Mouse (Mus musculus) left cerebral cortex, postnatal 10 days (tissue): ENCODE measurements around the gene Emg1. TPM values are rescaled to one million over a fixed set of nuclear protein-coding genes. Genes with fewer than 3 reads are reported as not detected.

Experiments
- DNase-seq, 2 experiments: peaks; one replicate each; pipeline ENCODE4 v3.0.0; 2021 to 2022; ENCODE audit warnings: low spot score in 2 of 2, mixed read lengths in 1 of 2; ENCODE audit errors: extremely low spot score in 1 of 2
- intact Hi-C: fragments of 180-260 bp; cut with DNase I; formaldehyde crosslinking; loops from one replicate; pipeline ENCODE4 v1.15.1; 2025
- total RNA-seq, 2 experiments: library from RNA; stranded (reverse); gene quantifications; 2 replicates each; pipeline ENCODE4 v1.2.3; 2021

The Emg1 gene
- total RNA-seq, 2 experiments from 2014 or later: 38.0 to 42.6 TPM

DNA sequence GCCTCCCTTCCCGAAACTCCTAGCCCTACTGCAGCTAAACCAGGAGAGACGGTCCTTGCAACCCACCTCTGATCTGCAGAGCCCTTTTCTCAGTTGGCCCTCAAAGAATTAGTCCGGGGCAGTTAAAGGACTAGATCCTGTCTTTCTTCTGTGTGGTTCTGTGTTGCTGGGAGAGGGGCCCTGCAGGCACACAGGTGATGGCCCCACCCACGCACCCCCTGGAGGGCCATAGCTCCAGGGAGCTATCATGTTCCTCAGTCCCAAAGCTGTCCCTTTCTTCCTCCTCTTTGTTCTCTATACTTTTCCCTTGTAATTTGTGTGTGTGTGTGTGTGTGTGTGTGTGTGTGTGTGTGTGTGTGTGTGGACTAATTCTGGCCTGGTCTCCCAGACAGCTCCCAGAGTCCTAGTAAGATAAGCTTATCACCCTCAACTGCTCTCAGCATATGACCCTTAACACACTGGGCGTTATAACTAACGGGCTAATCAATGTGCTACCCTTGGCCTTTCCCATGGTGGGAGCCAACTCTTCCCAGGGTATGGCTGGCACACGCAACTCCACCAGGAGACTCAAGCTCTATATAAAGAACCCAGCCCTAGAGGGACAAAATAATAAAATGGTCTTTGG, 7.5 kb upstream of the Emg1 start:
- intact Hi-C loops: no loop called here
- DNase-seq: no peak

DNA sequence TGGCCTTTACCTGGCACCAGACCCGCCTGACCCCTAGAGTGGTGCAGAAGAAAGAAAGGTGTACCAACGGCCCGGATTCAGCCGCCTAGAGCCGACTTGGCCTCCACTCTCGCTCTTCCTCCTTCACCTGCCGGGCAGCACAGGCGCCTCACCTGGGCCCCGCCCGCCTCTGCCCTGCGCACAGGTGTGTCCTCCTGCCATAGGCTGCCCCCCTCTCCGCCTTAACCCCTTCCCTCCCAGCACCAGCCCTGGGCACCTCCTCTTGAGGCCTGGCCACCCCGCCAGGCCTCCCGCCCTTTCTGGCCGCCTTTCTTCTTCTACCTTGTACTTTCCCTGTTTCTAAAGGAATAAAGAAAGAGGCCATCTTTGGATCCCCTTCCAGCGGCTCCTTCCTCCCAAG, 6.7 kb upstream of the Emg1 start:
- intact Hi-C loops: no loop called here
- no peak for DNase-seq

DNA sequence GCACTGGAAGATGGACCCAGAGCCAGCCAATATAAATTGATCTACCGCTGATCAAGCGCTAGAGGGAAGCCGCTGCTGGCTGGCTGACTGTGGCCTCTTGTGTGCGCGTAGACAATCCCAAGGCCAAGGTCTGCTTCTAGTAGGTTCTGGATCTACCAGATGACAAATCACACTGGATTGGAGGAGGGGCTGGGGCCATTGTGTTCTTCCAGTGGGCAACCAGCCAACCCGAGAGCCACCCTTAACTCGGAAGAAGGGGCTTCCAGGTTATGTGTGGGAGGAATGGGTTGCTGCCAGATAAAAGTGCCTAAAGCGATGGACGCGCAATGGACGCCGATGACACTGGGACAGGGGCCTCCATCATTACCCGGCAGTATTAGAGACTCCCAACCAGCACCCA, 6.0 kb upstream of the Emg1 start:
- intact Hi-C loops: no loop called here
- DNase-seq: no peak

DNA sequence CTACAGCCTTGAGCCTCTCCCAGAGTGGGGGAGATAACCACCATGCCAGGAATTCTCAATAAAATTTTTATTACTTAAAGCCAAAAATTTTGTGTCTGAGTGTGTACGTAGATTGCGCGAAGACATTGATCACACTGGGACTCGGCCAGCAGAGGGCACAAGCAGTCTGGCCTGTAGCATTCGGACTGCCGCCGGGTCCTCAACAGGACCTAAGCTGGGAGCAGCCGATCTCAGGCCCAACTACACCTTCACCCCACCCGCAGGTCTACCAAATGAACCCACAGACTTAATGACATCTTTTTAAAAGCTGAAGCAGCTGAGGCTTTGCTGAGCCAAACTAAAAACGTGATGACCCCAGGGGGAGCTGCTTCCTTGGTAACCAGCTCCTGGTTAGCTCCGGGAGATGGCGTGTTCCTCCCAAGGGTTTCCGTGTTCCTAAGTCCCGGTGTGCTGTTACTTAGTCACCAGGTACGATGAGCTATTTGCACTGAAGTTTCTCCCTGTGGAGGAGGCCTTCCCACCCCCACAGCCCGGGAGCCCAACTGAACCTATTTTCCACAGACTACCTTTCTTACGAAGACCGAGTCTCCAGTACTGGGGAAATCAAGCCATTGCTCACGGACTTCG, 5.0 kb upstream of the Emg1 start:
- DNase-seq: peak in 1 of 2 experiments; percentile 65
- intact Hi-C loops: no loop called here

DNA sequence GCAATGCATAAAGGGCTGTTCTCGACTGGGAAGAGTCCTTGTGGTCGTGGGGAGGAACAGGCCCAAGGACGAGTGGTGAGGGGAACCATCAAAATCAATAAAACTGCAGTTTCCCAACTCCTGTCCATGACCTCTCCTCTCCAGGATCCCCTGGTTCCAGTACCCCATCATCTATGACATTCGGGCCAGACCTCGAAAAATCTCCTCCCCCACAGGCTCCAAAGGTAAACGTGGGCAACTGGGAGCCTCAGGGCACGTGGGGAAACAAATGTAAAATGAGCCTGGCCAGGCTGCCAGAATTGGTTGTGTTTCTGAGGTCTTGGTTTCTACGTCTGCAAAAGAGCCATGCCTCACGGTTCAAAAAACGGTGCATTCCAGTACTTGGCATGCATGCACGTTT, 940 bp upstream of the Emg1 start:
- intact Hi-C loops: no loop called here
- DNase-seq: no peak

DNA sequence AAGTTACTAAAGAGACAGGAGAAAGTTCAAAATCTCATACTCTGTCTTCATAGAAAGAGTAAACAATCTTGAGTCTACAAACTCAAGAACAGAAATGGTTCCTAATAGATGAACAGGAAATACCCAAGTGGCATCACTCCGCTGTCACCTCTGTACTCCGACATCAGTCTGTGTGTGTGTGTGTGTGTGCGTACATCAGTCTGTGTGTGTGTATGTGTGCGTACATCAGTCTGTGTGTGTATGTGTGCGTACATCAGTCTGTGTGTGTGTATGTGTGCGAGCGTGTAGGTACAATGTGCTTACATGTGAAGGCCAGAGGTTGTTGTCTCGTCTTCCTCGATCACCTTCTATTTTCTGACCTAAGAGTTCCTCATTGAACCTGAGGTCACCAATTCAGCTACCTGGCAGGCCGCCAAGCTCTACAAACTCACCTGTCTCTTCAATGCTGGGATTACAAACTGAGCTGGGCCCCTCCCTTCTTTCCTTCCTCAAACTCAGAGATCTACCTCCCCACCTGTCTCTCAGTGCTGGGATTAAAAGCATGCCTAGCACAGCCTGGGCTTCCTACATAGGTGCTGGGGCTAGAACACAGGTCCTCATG, 3.6 kb downstream of the Emg1 start:
- intact Hi-C loops: no loop called here
- no peak for DNase-seq

DNA sequence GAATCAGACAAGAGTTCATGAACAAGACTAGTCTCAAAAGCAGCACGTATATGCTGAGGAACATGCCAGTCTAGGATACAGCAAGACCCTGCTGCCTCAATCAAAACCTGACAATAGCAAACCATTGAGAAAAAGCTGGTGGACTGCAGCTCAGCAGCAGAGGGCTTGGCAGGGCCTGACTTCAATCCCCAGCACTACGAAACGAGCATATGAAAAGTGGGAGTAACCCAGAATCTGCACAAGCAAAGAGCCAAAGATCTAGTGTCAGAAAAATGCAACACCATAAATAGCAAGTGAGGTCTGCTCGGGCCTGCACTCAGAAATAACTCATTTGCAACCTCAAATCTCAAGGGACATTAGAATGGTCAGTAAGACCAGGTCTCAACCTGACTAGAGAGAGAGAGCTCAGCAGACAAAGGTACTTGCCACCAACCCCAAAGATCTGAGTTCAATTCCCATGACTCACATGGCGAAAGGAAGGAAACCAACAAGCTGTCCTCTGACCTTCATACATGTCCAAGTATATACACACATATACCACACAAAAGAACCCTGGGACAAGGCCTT, 5.8 kb downstream of the Emg1 start:
- DNase-seq: no peak
- intact Hi-C loops: no loop called here

DNA sequence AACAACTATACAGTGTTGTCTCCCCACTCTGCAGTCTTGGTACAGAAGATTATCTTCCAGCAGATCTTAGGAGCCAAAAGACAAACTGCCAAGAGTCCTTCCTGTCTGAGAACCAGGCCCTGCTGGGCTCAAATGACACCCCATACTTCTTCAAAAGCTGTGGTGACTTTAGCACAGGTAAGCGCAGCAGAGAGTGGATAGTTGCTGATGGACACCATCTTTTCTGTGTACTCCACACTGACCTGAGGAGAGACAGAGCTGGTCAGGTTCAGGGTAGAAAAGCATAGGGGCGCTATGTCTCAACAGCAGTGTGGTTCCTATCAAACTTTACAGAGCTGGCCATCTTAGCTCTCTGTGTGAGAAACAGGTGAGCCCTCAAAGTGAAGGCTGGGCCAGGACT, 7.6 kb downstream of the Emg1 start:
- intact Hi-C loops: no loop called here
- no peak for DNase-seq

DNA sequence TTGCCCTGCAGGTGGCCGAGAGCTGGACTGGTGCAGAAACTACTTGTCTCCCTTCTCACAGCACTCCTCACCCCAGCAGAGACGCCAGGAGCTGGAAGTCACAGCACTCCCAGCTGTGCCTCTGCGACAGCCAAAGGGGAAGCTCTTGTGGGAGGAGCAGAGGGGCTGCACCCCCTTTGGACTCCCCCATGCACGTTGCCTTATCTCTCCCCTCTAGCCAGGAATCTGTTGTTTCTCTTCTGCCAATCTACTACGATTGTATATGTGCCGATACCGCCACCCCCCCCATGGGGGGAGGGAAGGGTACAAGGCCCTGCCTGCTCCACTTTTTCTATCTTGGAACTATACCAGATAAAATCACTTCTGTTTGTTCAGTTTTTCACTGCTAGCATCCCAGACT, 8.2 kb downstream of the Emg1 start:
- intact Hi-C loops: no loop called here

DNA sequence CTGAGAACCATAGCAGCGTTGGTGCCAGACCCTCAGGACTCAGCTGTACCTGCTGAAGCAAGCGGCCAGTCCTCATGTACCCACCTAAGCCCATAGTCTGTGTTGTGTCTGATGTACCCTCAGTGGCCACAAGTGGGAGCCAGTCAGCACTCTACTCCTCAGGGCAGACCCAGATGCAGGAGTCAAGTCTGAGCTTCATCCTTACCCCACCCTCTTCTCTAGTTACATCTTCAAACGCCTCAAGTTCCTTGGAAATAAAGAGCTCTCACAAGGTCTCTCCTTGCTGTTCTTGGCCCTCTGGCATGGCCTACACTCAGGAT, 9.2 kb downstream of the Emg1 start:
- intact Hi-C loops: no loop called here
- DNase-seq: peak; percentile 58 to 74

More for the DNA sequence above, 8.2 kb downstream of the Emg1 start:
- DNase-seq: no peak

DNA sequence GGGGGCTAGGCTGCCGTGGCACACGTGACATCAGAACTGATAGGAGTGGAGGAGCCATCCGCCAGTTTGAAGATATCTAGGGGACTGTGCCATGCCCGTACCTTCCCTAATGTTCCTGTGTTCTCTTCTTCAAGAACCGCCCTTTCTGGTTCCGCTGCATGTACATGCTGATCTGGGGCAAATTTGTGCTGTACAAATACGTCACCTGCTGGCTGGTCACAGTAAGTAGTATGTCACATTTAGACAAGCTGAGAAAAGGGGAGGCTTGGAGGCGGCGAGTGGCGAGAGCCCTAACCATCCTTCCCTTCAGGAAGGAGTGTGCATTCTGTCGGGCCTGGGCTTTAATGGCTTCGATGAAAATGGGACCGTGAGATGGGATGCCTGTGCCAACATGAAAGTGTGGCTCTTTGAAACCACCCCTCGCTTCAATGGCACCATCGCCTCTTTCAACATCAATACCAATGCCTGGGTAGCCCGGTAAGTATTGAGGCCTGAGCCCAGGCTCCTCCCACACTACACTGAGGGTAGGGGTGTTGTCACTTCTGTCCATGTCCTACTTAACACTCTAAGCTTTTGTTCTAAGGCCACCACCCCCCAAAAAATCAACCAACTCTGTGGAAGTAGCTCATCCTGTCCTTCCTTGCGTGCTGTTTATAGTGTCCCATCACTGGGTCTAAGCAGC, 9.7 kb downstream of the Emg1 start:
- intact Hi-C loops: no loop called here

DNA sequence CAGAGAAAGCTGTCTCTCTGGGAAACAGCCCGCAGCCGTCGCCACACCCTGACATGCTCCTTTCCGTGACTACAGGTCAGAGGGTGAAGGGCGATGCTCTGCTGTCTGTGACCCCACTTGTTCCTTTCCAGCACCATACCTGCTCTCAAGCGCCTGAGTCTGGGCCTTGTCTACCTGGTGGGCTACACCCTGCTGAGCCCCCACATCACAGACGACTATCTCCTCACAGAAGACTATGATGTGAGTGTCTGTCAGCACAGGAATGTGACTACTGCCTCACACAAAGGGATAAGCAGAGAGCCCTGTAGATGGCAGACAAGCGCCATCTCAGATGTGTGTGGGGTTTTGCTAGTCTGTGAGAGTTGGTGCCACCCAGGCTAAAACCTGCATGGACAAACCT, 10.6 kb downstream of the Emg1 start:
- DNase-seq: no peak
- intact Hi-C loops: no loop called here

More for the DNA sequence above, 9.7 kb downstream of the Emg1 start:
- no peak for DNase-seq

DNA sequence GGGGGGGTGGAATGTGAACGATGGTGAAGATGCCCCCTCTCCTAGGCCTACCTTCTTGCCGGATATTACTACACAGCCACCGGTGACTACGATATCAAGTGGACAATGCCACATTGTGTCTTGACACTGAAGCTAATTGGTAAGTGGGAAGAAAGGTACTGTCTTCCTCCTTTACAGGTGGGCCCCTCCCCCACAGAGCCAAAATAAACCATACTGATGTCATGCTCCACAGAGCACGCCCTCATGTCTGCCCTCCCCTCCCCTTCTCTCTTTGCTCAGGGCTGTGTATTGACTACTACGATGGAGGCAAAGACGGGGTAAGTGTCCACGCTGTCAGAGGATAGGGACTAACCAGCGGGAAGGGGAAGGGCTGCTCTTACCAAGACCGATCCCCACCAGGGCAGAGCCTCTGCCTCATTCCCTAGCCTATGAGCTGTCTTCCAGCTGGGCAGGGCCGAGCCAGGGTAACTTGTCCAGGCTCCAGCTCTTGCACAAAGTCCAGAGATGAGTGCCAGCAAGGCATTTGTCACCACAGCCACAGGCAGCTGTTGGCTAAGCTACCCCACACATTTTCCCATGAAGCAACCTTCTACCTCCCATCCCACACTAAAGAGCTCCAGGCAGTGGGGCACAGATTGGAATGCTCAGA, 11.9 kb downstream of the Emg1 start:
- intact Hi-C loops: no loop called here
- peak in 1 of 2 experiments; percentile 49 for DNase-seq

DNA sequence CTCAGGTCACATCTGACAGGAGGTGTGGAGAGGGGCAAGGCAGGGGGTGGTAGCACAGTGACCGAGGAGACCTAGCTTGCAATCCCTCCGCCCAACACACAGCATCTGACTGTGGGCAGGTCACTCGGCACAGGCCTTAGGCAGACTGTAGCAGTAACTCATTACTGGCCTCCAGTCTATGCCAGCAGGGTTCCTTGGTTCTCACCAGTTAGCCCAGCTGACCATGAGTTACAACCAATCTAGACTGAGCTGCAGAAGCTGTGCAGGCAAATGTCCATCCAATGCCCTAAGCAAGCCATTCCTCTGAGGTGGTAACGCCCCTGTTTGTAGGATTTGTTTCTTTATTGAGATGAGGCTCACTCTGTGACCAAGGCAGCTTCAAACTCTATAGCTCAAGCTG, 12.6 kb downstream of the Emg1 start:
- DNase-seq: no peak

DNA sequence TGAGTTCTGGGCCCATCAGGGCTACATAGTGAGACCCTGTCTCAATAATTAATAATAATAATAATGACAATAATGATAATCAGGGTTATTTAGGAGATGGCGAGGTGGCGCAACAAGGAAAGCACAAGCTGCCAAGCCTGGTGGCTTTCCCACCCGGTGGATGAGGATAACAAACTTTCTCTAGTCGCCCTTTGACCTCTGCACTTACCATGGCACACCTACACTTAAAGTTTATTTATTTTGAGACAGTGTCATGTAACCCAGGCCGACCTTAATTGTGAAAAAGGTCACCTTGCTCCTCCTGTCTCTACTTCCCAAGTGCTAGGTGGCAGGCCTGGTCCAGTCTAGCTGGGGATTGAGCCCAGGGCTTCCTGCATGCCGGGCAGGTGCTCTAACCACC, 13.2 kb downstream of the Emg1 start:
- intact Hi-C loops: no loop called here
- DNase-seq: no peak

More for the DNA sequence above, 12.6 kb downstream of the Emg1 start:
- intact Hi-C loops: no loop called here

DNA sequence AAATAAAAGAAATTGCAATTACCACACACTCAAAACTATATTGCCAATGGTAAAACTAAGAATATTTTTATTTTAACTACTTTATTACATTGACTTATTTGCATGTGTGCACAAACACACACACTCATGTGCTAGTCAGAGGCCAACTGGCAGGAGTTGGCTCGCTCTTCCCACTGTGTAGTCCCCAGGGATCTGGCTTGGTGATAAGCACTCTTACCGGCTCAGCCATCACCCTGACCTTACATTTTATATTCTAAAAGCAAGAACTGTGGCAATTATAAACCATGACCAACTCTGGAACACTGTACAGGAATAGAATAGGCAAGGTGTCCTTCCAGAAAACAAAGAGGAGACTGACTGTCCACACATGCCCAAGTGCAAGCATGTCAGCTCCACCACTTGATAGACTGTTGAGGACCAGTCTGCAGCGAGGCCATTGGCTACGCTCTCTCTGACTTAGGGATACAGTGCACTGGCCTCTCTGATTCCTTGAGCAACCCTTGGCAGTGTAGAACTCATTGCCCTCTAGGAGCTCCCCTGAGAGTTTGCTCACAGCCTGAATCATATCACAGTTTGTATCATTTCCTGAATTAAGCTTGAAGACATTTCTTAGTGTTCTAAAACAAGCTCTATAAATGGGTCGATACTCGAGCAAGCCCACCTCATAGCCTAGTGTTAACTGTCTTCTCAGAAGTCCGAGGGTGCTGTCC, 15.4 kb downstream of the Emg1 start:
- DNase-seq: no peak
- intact Hi-C loops: no loop called here

DNA sequence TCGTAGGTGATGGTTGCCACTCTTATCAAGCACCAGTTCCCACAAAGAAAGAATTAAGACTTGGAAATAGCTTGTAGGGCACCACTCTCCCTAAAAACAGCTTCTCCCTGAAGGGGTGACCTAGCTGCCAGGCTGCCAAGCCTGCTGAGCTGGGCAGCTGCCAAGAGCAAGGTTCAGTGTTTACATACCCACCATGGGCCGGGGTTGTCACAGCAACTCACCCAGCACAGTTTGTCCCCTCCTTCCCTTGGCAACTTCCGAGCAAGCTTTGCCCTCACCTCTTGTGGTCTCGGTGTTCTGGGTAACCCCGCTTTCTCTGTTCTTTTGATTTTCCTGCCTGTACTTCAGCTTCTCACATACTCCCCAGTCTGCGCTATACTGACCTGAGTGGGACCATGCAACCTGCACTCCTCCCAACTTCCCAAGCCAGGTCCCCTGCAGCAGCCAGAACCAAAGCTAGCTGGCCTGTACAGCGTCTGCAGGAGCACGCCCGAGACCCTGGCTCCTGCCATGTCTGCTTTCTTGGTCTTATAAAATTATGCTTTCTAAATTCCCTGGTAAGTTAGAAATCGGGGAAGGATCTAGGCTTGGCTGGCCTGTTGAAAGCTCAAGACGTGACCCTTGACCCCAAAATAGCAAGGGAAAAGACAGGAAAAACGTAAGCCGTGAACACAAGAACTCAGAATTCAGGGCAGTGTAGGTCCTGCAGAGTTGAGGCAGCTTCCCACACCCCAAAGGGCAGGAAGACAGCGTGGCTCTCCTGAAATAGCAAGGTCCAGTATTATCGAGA, 17.6 kb downstream of the Emg1 start:
- intact Hi-C loops: no loop called here

More for the DNA sequence above, 17.6 kb downstream of the Emg1 start:
- peak; percentile 63 to 76 for DNase-seq
